Mouse (Mus musculus): ENCODE measurements around the gene Vps45.
"Not testable (repeated sequence)": the region's sequence is repeated elsewhere in the genome, so short reads cannot be mapped to it uniquely, and the experiment has no call there.

The Vps45 gene

GRCm38 (mm10) chr3:95972873-95973634 is 85.2 kb downstream of the Vps45 start:
- peak; percentile 86 for DNase-seq (ENCODE audit: low spot score in 2 of 2)

GRCm38 (mm10) chr3:95972251-95972872 is 85.9 kb downstream of the Vps45 start:
- DNase-seq (ENCODE audit: low spot score in 2 of 2) = peak; percentile 79 to 84

GRCm38 (mm10) chr3:95970661-95971060 is 87.6 kb downstream of the Vps45 start:
- not testable (repeated sequence) for DNase-seq (ENCODE audit: low spot score in 2 of 2)

- no peak for DNase-seq (ENCODE audit: low spot score in 2 of 2)
Observed at GRCm38 (mm10) chr3:95969277-95969676, 89.0 kb downstream of the Vps45 start.

- DNase-seq (ENCODE audit: low spot score in 2 of 2) = peak in 1 of 2 experiments; percentile 47
Observed at GRCm38 (mm10) chr3:95965518-95966451, 92.5 kb downstream of the Vps45 start.

GRCm38 (mm10) chr3:95963681-95964080 is 94.6 kb downstream of the Vps45 start:
- peak; percentile 39 to 40 for DNase-seq (ENCODE audit: low spot score in 2 of 2)

DNA sequence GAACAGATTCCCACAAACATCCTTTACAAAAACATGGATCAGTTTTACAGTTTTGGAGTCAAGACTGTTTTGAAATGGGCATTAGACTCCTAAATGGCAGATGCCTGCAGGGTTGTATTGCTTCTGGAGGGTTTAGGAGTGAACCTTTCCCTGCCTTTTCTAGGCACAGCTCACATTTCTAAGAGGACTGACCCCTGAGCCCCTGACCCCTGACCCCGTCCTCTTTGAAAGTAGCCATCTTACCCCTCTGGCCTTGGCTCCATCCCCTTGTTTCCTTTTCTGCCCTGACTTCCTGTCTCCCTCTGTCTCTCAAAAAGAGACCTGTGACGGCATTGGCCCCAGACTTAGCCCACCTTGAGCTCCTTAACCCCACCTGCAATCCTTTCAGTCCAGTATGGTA is 95.0 kb downstream of the Vps45 start:
- no peak for DNase-seq (ENCODE audit: low spot score in 2 of 2)

- DNase-seq (ENCODE audit: low spot score in 2 of 2) = not testable (repeated sequence)
Observed at GRCm38 (mm10) chr3:95962182-95962581, 96.1 kb downstream of the Vps45 start.

GRCm38 (mm10) chr3:95959807-95960206 is 98.5 kb downstream of the Vps45 start:
- no peak for DNase-seq (ENCODE audit: low spot score in 2 of 2)

DNA sequence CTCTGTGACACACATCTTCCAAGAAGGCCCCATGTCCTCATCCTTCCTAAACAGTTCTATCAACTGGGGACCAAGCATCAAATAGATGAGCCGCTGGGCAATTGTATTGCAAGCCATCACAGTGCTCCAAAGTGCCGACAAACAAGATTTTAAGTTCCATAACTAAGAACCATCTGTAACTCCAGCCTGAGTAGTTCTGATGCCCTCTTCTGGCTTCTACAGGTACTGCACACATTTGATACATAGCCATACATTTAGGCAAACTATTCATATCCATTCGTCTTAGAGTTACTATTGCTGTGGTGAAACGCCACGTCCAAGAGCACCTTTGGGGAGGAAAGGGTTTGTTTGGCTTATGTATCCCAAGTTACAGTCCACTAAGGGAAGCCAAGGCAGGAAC is 99.2 kb downstream of the Vps45 start:
- peak in 1 of 2 experiments; percentile 36 for DNase-seq (ENCODE audit: low spot score in 2 of 2)

GRCm38 (mm10) chr3:95957359-95958148 is 100.7 kb downstream of the Vps45 start:
- no peak for DNase-seq (ENCODE audit: low spot score in 2 of 2)

GRCm38 (mm10) chr3:95955318-95955717 is 102.9 kb downstream of the Vps45 start:
- DNase-seq (ENCODE audit: low spot score in 2 of 2) = no peak

- not testable (repeated sequence) for DNase-seq (ENCODE audit: low spot score in 2 of 2)
Observed at GRCm38 (mm10) chr3:95954648-95955173, 103.6 kb downstream of the Vps45 start.

DNA sequence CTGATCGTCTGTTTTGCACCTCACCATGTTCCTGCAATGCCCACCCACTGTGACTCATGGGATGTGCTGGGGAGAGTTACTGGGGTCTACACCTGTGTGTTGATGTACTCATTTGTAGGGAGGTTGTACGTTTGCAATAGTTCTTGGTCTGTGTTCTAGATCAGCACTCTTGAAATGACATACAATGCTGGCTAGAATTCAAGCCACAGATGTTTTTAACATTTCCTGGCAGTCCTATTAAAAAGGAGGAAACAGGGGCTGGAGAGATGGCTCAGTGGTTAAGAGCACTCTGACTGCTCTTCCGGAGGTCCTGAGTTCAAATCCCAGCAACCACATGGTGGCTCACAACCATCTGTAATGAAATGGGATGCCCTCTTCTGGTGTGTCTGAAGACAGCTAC is 104.7 kb downstream of the Vps45 start:
- DNase-seq (ENCODE audit: low spot score in 2 of 2) = no peak

DNA sequence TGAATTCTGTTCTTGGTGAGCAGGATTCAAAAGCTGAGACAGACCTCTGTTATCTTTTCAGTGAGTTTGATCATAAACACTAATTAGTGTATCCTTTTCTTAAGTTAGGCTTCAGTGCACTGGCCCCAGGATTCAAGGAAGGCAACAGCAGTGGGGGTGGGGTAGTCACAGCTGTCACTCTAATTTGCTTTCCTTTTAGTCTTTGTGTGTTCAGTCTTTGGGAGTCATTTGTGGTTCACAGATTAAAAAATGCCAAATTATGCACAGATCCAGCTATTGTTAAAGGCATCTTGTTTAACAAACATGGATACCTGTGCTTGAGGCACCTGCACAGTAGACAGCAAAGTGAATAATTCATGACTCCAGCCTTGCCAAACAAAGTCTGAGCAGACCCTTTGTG is 105.2 kb downstream of the Vps45 start:
- no peak for DNase-seq (ENCODE audit: low spot score in 2 of 2)

GRCm38 (mm10) chr3:95951566-95951965 is 106.7 kb downstream of the Vps45 start:
- DNase-seq (ENCODE audit: low spot score in 2 of 2) = not testable (repeated sequence)

- peak; percentile 85 to 88 for DNase-seq (ENCODE audit: low spot score in 2 of 2)
Observed at GRCm38 (mm10) chr3:95950763-95951551, 107.3 kb downstream of the Vps45 start.

All from spleen, postnatal 36 days (tissue).